Comparison of ENCODE assay signal across 11 mouse cellular contexts in genomic region chr19:53786239-53786638, GRCm38 (mm10).
DNase-seq lines count a peak whose midpoint lies in the region; ATAC-seq and TF ChIP-seq lines count a peak whose summit lies in the region.
"Had no signal": no experiment of that assay in that cellular context is flagged by ENCODE, and none has a peak within 500 bp of the region (broad histone marks: within the 10 kb centered on the region; RNA-seq: fewer than 3 reads in every experiment).

No protein-coding gene starts in this region.

- peak; percentile 69 for DNase-seq in adrenal gland, postnatal 10 days
- DNase-seq in adrenal gland, adult 8-10 months: no peak
- no peak for DNase-seq in heart, postnatal 0 days (ENCODE audit: low spot score)
- no peak for DNase-seq in heart, postnatal 36 days
- DNase-seq in midbrain, embryonic 11.5 days (ENCODE audit: low spot score, missing footprints): peak; percentile 72
- DNase-seq in midbrain, embryonic 14.5 days: peak; percentile 47
- no peak for DNase-seq in embryo, embryonic 9.5 days (ENCODE audit: extremely low spot score)
- DNase-seq: cerebellum, adult 11 months had no signal

- peak overlapping the region; percentile 63 for H3K27ac ChIP-seq in heart, postnatal 0 days (ENCODE audit: low read depth)
- H3K27ac ChIP-seq in midbrain, embryonic 11.5 days (ENCODE audit: low read depth, low read length): no peak overlapping the region
- H3K27ac ChIP-seq in midbrain, embryonic 15.5 days: no peak overlapping the region
- no peak overlapping the region for H3K27ac ChIP-seq in midbrain, embryonic 14.5 days (replicated peaks; ENCODE audit: low read depth, low read length)
- H3K27ac ChIP-seq: macrophage had no signal

- no peaks in the 10 kb centered on the region for H3K9me3 ChIP-seq in heart, postnatal 0 days (replicated peaks; ENCODE audit: control insufficient read depth, low read length)
- H3K9me3 ChIP-seq in midbrain, embryonic 11.5 days (ENCODE audit: control insufficient read depth, low read length): no peaks in the 10 kb centered on the region
- H3K9me3 ChIP-seq in midbrain, embryonic 15.5 days: no peaks in the 10 kb centered on the region
- no peaks in the 10 kb centered on the region for H3K9me3 ChIP-seq in midbrain, embryonic 14.5 days (ENCODE audit: control insufficient read depth, low read length)

- peaks cover 60% of the 10 kb centered on the region for H3K4me1 ChIP-seq in heart, postnatal 0 days (ENCODE audit: control insufficient read depth, insufficient read depth)
- H3K4me1 ChIP-seq in midbrain, embryonic 11.5 days (ENCODE audit: control insufficient read depth, insufficient read depth, low read length): no peaks in the 10 kb centered on the region
- peaks cover 7% of the 10 kb centered on the region; the same call in 1 of the 2 replicates for H3K4me1 ChIP-seq in midbrain, embryonic 15.5 days
- H3K4me1 ChIP-seq in midbrain, embryonic 14.5 days (ENCODE audit: control insufficient read depth, insufficient read depth, low read length): no peaks in the 10 kb centered on the region; the same call in 1 of the 2 replicates

- ATAC-seq in heart, postnatal 0 days (ENCODE audit: insufficient read depth, low read depth): no peak
- ATAC-seq in midbrain, embryonic 11.5 days (ENCODE audit: low FRiP score): no peak
- ATAC-seq in midbrain, embryonic 15.5 days (replicated peaks): no peak
- no peak for ATAC-seq in midbrain, embryonic 14.5 days (ENCODE audit: low FRiP score, low TSS enrichment)
- ATAC-seq: hindbrain, embryonic 16.5 days had no signal

- TF ChIP-seq CTCF in heart, postnatal 0 days (IDR thresholded peaks at IDR 0.05; ENCODE audit: low read depth): no peak

- intact Hi-C loops in heart, postnatal 36 days (cut with DNase I): no loop called here

- no peak overlapping the region for H3K4me2 ChIP-seq in heart, postnatal 0 days (ENCODE audit: low read depth, low read length)
- H3K4me2 ChIP-seq in midbrain, embryonic 11.5 days: no peak overlapping the region
- H3K4me2 ChIP-seq in midbrain, embryonic 15.5 days: no peak overlapping the region
- no peak overlapping the region for H3K4me2 ChIP-seq in midbrain, embryonic 14.5 days (ENCODE audit: low read length)

- TF ChIP-seq EP300 in heart, postnatal 0 days (IDR thresholded peaks at IDR 0.05; ENCODE audit: low read depth): no peak

- no peak overlapping the region for H3K9ac ChIP-seq in heart, postnatal 0 days (replicated peaks; ENCODE audit: low read depth, low read length)
- no peak overlapping the region for H3K9ac ChIP-seq in midbrain, embryonic 11.5 days (ENCODE audit: low read length)
- no peak overlapping the region for H3K9ac ChIP-seq in midbrain, embryonic 15.5 days
- H3K9ac ChIP-seq in midbrain, embryonic 14.5 days (replicated peaks; ENCODE audit: low read length): no peak overlapping the region

- WGBS in heart, postnatal 0 days: 21% methylated on average over 2 of the region's 2 CpGs
- WGBS in midbrain, embryonic 11.5 days: 75% methylated on average over 2 of the region's 2 CpGs
- 53% methylated on average over 2 of the region's 2 CpGs for WGBS in midbrain, embryonic 15.5 days
- 61% methylated on average over 2 of the region's 2 CpGs for WGBS in midbrain, embryonic 14.5 days

- no peaks in the 10 kb centered on the region for H3K27me3 ChIP-seq in heart, postnatal 0 days (ENCODE audit: control insufficient read depth, insufficient read depth, low read length)
- no peaks in the 10 kb centered on the region for H3K27me3 ChIP-seq in midbrain, embryonic 11.5 days (ENCODE audit: control insufficient read depth, insufficient read depth, low read length)
- H3K27me3 ChIP-seq in midbrain, embryonic 15.5 days (replicated peaks): no peaks in the 10 kb centered on the region
- H3K27me3 ChIP-seq in midbrain, embryonic 14.5 days (ENCODE audit: control insufficient read depth, insufficient read depth, low read length): no peaks in the 10 kb centered on the region

- no peaks in the 10 kb centered on the region for H3K36me3 ChIP-seq in heart, postnatal 0 days (replicated peaks; ENCODE audit: control insufficient read depth, insufficient read depth, low read length)
- H3K36me3 ChIP-seq in midbrain, embryonic 11.5 days (ENCODE audit: control insufficient read depth, insufficient read depth, low read length): no peaks in the 10 kb centered on the region
- H3K36me3 ChIP-seq in midbrain, embryonic 15.5 days (replicated peaks): no peaks in the 10 kb centered on the region
- no peaks in the 10 kb centered on the region for H3K36me3 ChIP-seq in midbrain, embryonic 14.5 days (ENCODE audit: control insufficient read depth, insufficient read depth, low read length)

- no peak overlapping the region for H3K4me3 ChIP-seq in heart, postnatal 0 days (ENCODE audit: low read depth, low read length)
- no peak overlapping the region for H3K4me3 ChIP-seq in midbrain, embryonic 11.5 days (ENCODE audit: low read depth, low read length)
- H3K4me3 ChIP-seq in midbrain, embryonic 15.5 days: no peak overlapping the region
- H3K4me3 ChIP-seq in midbrain, embryonic 14.5 days (replicated peaks; ENCODE audit: low read depth, low read length): no peak overlapping the region

Comparison
In these comparisons a context has a peak if more than half of its experiments do, and no peak if none do; other contexts are left out.
1. DNase-seq: peak in adrenal gland, postnatal 10 days (single experiment), midbrain, embryonic 11.5 days (single experiment) and midbrain, embryonic 14.5 days (single experiment); none in adrenal gland, adult 8-10 months (single experiment), heart, postnatal 0 days (single experiment), heart, postnatal 36 days (0 of 2) and embryo, embryonic 9.5 days (single experiment).